Mouse (Mus musculus) kidney, adult 2 months (tissue): ENCODE measurements around the gene Nup210.
A peak's percentile ranks its signal among the peaks of the same experiment; 100 is the strongest.

Source experiments
- CTCF ChIP-seq: fragments of 200-500 bp; conservative IDR thresholded peaks from 2 replicates; pipeline ENCODE4 v1.5.1; 2011; ENCODE audit warnings: low read depth, mild to moderate bottlenecking, control low read depth, low read length, moderate library complexity, mixed read lengths; ENCODE audit not compliant: insufficient read depth, insufficient read length
- POLR2A ChIP-seq: fragments of 200-500 bp; IDR thresholded peaks from one replicate; pipeline ENCODE4 v1.6.1; 2011; ENCODE audit warnings: low read depth, low read length, control low read depth

DNA sequence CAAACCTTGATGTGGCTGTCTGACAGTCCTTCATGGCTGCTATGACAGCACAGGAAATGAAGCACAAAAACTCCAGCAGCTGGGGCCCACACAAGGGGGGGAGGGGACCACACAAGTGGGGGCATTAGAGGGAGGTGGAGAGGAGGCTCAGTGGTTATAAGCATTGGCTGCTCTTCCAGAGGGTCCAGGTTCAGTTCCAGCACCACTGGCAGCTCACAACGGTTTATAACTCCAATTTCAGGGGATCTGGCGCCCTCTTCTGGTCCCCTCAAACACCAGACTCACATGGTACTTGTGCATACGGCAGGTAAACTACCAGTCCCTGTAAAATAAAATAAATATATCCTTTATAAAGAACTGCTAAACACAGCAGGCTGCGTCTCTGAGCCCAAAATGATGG is 12.4 kb upstream of the Nup210 start:
- TF ChIP-seq CTCF (peak; percentile 46), POLR2A (no peak)
